Mouse (Mus musculus): ENCODE measurements around the gene Lats1.
"Not testable (repeated sequence)": the region's sequence is repeated elsewhere in the genome, so short reads cannot be mapped to it uniquely, and the experiment has no call there.

Gene Lats1

GRCm38 (mm10) chr10:7727011-7727410 is 46.0 kb downstream of the Lats1 start:
- DNase-seq: no peak

- no peak for DNase-seq
These were observed 50.6 kb downstream of the Lats1 start for GRCm38 (mm10) chr10:7731582-7731981.

GRCm38 (mm10) chr10:7737122-7737521 is 56.1 kb downstream of the Lats1 start:
- DNase-seq: peak; percentile 8

- no peak for DNase-seq
These were observed 56.9 kb downstream of the Lats1 start for GRCm38 (mm10) chr10:7737914-7738313.

- not testable (repeated sequence) for DNase-seq
These were observed 64.5 kb downstream of the Lats1 start for GRCm38 (mm10) chr10:7745528-7745927.

GRCm38 (mm10) chr10:7748752-7749151 is 67.7 kb downstream of the Lats1 start:
- DNase-seq: no peak

- no peak for DNase-seq
These were observed 76.5 kb downstream of the Lats1 start for GRCm38 (mm10) chr10:7757544-7757943.

Measured in layer of hippocampus, adult 9-11 months (tissue).